13 mouse cellular contexts compared by ENCODE assay signal in the genomic region with DNA sequence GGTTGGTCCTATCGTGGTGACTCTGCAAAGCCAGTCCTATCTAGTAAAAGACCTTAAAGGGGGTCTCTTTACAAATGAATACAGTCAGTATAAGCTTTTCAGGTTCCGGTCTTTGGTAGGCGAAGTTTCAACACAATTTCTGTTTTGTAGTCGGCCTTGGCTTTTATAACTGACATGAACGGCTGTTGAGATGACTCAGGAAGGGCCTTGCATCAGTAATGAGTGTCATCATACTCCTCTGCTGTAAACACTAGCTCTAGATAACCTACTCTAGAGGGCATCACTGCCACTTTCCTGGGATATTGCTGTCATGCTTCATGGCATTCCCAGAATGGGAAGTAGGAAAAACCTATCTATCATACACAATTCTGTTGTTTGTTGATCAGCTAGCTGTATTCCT.
"Had no signal": no experiment of that assay in that cellular context is flagged by ENCODE, and none has a peak within 500 bp of the region (broad histone marks: within the 10 kb centered on the region; RNA-seq: fewer than 3 reads in every experiment).

No protein-coding gene starts in this region.

- H3K9me3 ChIP-seq: limb, embryonic 13.5 days; midbrain, embryonic 10.5 days; neural tube, embryonic 13.5 days had no signal

- H3K4me3 ChIP-seq: layer of hippocampus, adult 2 months; limb, embryonic 13.5 days; midbrain, embryonic 10.5 days; neural tube, embryonic 13.5 days had no signal

- DNase-seq: kidney, adult 18-20 months; kidney, postnatal 10 days; kidney, postnatal 4 days; left cerebral cortex, postnatal 4 days; lung, adult 18-20 months; midbrain, embryonic 14.5 days; right cerebral cortex, postnatal 25 days; thymus, postnatal 4 days had no signal

- H3K36me3 ChIP-seq: limb, embryonic 13.5 days; midbrain, embryonic 10.5 days; neural tube, embryonic 13.5 days had no signal

- H3K27me3 ChIP-seq: limb, embryonic 13.5 days; neural tube, embryonic 13.5 days had no signal

- H3K4me1 ChIP-seq: limb, embryonic 13.5 days; midbrain, embryonic 10.5 days; neural tube, embryonic 13.5 days had no signal

- H3K27ac ChIP-seq: layer of hippocampus, adult 2 months; limb, embryonic 13.5 days; liver, embryonic 14.5 days; midbrain, embryonic 10.5 days; neural tube, embryonic 13.5 days had no signal
